Mouse (Mus musculus) B cell, adult 2 months (primary cell): ENCODE results near the gene Mrps17.
"Not testable (repeated sequence)": the region's sequence is repeated elsewhere in the genome, so short reads cannot be mapped to it uniquely, and the experiment has no call there.

ENCODE experiments used
- DNase-seq, 2 experiments: peaks; one replicate each; pipeline ENCODE4 v3.0.0; 2022

Gene Mrps17

DNA sequence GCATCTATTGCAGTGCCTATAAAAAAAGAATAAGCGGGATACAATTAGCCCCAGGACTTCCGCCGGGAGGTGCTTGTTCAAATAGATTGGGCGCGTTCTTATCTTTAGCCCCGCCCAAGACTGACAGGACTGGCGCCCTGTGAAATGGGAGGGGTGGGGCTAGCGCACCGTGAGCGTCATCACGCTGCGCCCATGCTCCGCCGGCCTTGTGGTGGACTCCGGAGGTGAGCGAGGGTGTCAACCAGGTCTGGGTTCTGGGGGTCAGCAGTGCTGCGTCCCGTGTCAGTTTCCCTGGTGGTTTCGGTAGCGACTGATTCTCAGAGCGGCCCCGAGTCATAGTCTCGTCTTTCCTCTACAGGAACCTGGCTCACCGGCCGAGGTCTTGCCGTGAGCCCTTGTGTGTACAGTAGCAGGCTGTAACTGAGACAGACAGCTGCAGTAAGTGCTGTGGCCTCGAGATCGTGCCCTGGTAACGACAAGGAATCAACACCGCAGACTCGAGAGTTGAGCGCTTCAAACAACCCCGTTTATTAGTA, at the start of gene Mrps17:
Gene Mrps17 (plus strand): TSS at position 172 of the 536 bp plus-strand sequence.
- DNase-seq, result peak; percentile 91 to 93

DNA sequence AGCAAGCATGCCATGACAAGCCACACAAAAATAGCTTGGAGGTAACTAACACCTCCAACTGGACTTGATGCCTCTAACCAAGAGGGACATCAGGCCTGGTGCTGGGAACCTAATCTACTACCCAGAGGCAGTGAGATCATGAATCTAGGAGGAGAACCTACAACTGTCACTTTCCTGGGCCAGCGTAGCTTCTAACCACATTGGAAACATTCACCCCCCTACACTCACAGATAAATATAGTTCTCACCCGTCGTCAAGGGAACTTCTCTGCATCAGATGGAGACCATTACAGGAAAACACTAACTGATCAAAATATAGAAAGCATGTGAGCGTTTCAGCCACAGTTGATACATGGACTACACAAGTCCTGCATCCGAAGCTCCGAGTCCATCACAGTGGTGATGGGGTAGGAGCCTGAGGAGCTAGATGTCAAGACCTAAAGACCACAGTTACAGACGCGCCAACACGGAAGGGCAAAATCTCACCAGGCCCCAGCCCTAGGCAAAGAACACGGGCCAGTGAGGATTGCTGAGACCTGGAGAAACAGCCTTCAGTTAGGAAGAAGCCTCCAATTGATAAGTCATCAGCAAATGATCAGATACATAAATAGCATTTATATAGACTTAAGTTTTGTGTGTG, 48.9 kb upstream of the Mrps17 start:
- peak in 1 of 2 experiments; percentile 4 for DNase-seq

DNA sequence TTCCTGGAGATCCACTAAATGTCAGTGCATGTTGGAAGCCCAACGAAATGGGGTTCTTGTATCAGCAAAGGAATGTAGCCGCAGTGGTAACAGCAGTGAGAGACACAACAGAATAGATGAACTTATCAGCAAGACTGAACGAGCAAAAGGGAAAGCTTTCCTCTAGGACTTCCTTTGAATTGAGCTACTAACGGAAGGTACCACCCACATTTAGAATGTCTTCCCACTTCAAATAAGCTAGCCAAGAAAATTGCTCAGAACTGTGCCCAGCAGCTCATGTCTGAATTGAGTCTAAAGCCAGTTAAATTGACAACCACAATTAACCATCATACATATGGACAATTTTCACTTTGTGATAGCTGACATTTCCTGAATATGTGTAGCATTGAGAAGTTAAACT, 47.4 kb upstream of the Mrps17 start:
- no peak for DNase-seq

DNA sequence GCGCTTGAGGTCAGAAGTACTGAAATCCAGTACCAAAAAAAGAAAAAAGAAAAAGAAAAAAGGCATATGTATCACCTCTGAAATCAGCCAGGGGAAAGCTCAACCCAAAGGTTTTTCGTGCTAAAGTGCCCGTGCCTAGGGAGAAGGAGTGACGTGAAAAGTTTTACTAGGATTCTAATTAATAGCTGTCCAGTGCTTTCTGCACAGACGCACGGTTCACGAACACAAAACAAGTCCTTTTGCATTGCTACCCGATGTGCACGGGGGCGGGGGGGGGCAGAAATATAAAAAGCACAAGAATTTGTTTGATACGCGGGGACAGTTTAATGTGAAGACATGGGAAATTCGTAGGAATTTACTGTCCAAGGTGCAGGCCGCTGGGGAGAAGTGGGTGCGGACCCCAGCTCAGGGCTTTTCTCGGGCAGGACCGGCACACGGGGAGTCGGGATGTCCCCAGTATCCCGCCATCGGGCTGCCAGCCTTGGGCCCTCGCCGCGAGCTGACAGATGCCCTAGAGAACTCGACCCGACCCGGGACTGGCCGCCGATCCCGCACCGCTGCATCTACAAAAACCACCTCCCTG, 45.8 kb upstream of the Mrps17 start:
- no peak for DNase-seq

DNA sequence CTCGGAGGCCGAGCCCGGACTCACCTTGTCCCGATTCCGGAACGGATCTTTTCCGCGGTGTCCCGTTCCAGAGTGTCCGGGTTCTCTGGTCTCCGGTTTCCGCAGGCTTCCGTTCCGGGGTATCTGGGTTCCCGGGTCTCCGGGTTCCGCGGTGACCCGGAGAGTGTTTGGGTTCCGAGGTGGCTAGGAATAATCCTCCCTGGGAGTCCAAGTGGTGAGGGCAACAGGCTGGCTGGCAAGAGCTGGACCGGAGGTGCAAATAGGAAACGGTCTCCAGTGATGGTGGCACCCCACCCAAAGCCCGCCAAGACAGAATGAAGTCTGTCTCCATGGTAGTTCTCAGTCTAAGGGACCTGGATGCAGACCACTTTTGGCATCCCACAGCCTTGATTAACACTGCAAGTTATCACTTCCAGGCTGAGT, 45.2 kb upstream of the Mrps17 start, which contains the start of gene Zfp11:
Gene Zfp11 (minus strand): TSS at position 64 of the 423 bp plus-strand sequence.
- DNase-seq, result peak; percentile 79 to 80

DNA sequence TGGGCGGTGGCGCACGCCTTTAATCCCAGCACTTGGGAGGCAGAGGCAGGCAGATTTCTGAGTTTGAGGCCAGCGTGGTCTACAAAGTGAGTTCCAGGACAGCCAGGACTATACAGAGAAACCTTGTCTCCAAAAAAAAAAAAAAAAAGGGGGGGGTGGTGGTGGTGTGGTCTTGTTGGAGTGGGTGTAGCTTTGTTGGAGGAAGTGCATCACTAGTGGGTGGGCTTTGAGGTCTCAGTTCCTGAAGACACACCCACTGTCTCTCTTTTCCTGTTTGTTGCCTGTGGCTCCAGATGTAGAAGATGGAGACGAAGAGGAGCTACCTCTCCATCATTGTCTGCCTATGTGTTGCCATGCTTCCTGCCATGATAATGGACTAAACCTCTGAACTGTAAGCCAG, 30.2 kb upstream of the Mrps17 start:
- not testable (repeated sequence) for DNase-seq

DNA sequence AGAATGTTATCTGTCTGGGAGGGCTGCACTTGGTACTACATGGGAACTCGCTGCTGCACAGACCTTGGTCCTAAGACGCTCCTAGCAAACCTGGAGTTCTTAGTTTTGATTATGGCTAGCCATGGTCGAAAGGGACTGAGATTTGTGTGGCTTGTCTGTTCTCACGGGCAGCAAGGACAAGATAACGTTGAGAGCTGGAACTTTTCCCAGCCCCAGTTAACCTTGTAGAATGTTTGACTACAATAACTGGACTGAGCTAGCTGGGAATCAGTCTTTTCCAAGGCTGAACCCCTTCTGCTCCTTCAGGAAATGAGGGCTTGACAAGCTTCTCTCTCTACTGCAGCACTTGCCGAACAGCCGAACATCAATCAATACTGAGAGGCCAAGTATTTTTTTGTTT, 27.7 kb upstream of the Mrps17 start:
- no peak for DNase-seq

DNA sequence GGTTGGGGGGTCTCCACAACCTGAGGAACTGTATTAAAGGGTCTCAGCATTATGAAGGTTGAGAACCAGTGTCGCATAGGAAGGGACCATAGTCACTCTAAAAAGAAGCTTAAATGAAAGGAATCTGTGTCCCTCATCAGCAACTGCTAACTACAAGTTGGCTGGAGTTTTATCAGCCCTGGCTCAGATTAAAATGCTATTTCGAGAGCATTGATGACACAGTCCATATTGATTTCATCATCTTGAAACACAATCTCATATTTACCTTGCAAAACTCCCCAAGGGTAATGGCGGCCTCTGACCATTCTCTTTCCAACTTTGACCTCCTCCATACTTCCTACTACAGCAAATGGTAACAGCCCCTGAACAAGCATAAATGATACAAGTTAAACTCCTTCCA, 24.8 kb upstream of the Mrps17 start:
- DNase-seq, result no peak

DNA sequence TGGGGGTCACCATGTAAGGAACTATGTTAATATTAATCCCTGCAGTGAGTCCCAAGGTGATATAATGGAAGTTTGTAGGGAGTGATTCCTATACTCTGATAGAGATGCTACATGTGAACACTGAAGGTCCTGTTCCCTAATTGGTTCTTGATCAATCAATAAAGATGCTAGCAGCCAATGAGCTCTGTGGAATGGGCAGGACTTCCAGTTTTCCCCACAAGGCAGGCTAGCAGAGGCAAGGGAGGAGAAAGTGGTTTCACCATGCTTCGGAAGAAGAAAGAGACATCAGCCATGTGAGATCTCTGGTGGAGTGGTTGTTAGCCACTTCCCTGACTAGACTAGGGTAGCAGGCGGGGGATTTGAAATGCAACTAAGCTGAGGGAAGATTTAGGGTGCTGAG, 14.8 kb upstream of the Mrps17 start:
- DNase-seq, result no peak

DNA sequence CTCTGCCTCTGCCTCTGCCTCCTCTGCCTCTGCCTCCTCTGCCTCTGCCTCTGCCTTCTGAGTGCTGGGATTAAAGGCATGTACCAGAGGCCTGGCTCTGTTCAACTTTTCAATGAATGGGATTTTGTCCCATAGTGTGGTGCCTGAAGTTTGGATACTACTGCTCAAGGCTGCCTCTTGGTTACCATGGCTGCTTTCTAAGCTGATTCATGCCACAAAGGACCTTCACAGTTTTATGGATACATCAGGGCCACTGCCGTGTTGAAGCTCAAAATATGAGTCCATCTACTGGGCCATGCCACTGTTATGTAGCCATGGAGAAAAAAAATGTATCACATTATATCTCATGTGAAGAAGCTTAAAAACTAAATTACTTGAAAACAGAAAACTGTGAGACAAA, 13.6 kb upstream of the Mrps17 start:
- no peak for DNase-seq

DNA sequence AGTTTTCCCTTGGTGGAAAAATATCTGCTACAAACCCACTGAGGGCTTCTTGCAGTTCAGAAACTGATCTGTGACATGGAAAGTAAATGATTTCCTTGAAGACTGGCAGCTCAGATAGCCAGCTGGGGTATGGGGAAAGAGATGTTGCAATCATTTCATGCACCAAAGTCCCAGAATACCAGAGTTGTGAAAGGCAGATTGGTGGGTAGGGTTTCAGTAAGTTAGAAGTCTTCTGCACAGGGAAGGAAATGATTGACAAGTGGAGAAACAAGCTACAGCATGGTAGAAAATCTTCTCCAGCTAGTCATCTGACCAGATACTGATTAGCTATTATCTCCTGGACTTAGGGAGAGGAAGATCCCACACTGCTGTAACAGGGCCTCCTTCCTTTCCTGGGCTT, 11.9 kb upstream of the Mrps17 start:
- DNase-seq, result no peak

DNA sequence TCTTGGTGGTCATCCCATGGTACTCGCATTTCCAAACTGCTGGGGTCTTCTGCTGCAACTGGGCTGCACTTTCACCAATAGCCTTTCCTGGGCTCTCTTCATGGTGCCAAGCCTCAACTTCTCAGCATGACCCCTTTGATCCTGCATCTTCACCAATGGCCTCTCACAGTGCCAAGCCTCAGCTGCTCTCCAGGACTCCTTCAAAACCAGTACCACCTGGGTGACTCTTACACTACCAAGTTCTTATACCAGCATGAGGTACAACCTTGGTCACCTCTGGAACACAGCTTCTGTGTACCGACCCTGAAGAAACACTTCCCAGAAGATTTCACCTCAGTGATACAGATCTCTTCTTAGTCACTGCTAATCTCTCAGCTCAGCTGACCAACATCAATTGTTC, 6.9 kb upstream of the Mrps17 start, which contains the start of gene Sept14:
Gene Sept14 (minus strand): TSS at position 101 of the 400 bp plus-strand sequence.
- DNase-seq, result no peak

DNA sequence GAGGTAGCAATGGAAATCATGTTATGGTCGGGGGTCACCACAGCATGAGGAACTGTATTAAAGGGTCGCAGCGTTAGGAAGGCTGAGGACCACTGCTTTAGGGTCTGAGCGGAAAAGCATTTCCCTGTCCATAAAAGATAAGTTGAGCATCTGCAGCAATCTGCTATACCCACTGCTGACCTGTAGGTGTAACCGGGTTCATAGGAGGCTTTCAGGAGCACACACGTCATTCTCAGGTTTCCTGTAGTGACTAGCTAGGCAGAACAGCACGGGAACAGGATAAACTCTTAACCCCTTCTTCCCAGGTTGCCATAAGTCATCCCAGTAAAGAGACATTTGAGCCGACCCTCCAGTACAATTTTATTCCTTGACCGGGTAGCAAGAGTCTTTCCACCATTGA, 1.7 kb downstream of the Mrps17 start:
- no peak for DNase-seq

DNA sequence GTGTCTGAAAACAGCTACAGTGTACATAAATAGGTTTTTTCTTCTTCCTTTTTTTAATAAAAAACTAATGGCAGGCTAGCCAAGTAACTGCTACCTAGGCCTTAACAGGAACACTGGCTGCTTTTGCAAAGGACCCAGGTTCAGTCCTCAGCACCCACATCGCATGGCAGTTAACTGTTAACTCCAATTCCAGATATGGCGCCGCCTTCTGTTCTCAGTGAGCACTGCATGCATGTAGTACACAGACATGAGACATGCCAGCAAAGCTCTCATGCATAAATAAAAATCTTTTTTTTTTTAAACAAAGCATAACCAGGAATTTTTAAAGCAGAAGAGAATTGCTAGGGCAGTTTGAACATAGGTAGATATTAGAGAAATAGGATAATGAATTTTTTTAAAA, 4.9 kb downstream of the Mrps17 start:
- peak; percentile 21 to 22 for DNase-seq

DNA sequence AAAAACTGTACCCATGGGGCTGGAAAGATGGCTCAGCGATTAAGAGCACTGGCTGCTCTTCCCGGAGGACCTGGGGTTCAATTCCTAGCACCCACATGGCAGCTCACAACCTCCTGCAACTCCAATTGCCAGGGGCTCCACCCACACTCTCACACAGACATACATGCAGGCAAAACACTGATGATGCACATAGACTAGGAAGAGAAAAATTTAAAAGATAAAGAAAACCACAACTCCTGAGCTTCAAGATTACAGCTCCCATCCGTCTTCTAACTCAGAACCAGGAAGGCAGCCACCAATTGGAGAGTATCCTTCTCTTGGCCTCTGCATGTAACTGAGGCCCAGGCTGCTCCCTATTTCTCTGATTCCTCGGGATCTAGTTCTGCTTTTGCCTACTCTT, 9.0 kb downstream of the Mrps17 start:
- DNase-seq, result no peak

DNA sequence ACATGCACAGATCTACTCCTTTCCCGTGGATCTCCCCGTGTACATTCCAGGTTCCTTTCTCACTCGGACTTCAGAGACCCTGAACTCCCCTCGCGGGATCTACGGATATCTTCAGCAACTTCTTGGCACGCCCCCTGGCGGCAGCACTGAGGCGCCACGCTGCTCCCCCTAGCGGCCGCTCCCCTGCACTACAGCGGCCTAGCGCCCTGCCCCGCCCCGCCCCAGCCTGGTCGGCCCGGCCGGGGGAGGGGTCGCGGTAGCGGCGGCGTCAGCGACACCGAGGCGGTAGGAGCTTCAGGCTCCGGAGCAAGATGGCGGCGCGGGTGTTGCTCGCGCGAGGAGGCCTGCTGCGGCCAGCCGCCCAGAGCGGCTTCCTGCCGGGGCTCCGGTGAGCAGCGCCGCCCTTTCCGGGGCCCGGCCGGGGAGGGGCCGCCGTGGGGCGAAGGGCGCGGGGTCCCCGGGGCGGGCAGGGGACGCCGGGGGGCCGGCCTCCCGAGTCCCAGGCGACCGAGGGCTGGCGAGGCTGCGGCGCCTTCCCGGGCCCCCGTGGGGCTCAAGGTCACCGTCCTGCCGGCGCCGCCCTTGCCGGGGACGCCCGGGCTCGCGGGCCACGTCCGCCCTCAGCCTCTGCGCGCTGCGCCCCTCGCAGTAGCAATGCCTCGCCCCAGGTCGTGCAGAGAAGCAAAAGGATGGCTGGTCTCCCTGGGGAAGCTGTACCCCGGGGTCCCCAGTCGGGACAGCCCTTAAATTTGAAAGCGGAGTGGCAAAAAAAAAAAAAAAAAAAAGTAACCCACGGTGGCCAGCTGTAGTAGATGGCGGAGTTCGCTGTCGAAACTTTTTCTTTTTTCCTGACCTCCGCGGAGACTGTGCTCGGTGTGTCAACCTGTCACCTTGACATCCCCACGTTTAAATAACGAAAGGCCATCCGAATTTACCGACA, 9.8 kb downstream of the Mrps17 start, which contains the start of gene Nipsnap2:
Gene Nipsnap2 (plus strand): TSS at position 230 of the 940 bp plus-strand sequence.
- peak; percentile 95 to 96 for DNase-seq

DNA sequence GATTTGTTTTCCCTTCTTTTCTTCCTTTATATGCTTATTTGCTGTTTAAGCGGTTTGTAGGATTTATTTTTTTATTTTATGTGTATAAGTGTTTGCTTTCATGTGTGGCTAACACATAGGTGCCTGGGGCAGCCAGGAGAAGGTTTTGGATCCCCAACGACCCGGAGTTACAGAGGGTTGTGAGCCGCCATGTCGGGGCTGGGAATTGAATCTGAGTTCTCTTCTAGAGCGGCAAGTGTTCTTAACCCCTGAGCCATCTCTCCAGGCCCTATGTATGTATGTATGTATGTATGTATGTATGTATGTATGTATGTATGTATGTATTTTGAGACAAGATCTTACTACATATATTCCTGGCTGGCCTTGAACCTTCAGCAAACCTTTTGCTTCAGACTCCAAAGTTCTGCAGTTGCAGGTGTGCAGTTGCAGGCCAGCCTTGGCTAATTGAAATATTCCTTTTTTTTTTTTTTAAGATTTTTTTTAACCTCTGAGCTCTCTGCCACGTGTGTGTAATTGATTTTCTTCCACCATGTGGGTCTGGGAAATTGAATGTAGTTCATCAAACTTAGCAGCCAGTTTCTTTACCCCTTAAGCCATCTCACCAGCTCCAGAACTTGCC, 10.6 kb downstream of the Mrps17 start:
- peak; percentile 27 to 28 for DNase-seq

DNA sequence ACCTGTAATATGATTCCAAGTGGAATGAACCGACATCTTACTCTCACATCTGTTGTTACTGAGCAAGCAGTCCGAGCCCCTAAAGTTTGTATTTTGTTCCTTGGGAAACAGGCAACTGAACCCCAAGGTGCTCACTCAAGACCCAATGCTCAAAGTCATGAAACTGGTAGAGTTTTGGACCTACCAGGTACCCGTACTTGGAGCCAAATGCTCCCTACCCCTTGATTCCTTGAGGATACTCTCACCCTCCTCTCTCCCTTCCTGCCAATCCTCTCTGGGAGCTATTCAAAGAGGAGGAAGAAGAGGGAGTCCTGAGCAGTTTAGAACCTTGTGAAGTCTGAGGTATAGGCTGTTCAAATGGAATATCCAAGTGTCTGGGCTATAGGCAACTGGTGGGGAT, 11.5 kb downstream of the Mrps17 start:
- no peak for DNase-seq

DNA sequence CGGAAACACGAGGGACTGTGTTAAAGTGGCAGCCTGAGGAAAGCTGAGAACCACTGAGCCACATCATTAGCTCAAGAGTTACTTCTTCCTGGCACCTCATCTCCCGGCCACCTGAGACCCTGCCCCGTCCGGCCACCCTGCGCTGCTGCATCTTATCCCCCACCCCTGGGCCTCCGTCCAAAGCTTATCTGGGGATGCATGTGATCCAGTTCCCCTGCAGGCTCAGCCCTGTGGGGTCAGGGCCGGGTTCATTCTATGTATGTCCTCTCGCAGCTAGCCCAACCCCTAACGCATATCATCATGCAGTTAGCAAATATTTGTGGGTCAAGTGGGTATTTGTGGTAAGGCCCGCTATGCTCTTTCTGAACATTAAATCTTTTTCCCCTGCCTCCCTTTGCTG, 14.0 kb downstream of the Mrps17 start:
- no peak for DNase-seq

DNA sequence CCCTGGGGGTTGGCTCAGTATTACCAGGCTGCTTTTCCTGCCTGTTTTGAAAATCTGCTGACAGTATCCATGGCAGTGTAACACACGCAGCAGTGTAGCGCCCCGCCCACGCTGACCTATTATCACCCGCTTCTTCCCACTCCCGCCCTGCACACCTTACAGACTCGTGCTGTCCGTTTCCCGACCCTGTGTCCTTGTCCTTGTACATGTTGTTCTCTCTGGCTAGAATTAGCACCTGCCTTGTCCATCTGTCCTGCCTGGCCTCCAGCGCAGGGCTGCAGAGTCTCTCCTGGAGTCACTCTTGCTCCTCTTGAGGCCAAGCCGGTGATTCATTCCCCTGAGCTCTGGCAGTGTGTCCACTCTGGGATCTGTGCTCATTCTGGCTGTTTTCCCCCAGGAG, 15.0 kb downstream of the Mrps17 start:
- no peak for DNase-seq

DNA sequence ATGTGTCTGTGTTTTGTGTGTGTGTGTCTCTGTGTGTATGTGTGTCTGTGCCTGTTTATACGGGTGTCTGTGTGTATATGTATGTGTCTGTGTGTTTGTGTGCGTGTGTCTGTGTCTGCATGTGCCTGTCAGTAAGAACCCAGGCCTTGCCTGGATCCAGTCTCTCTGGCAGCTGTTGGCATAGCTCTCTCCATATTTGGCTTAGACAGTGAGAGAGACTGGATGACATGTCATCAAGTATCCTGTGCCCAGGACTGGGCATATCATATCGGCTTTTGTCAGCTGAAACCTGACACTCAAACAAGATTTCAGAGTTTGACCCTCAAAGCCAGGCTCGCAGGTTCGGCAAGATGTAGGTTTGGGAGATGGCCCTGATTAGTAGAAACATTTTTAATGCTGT, 15.7 kb downstream of the Mrps17 start:
- no peak for DNase-seq

DNA sequence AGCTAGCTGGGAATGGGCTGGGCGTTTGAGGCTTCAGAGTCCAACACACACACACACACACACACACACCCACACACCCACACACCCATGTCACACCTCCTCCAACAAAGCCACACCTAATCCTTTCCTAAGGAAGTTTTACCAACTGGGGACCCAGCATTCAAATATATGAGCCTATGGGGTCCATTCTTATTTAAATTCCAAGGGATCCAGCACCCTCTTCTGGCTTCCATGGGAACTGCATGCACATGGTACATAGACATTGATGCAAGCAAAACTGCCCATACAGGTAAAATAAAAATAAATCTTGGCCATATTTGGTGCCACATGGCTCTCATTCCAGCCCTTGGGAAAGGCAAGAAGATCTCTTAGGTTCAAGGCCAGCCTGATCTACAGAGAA, 25.7 kb downstream of the Mrps17 start:
- peak; percentile 37 to 43 for DNase-seq
